Mouse (Mus musculus) liver, postnatal 0 days (tissue): Measurements from ENCODE around the gene Mrps12. TPM values are rescaled to one million over a fixed set of nuclear protein-coding genes. Genes with fewer than 3 reads are reported as not detected.

Experiments
- ATAC-seq: fragments of 200-750 bp; cut with Nextera tagmentation; 2 replicates; pipeline ENCODE4 v1.8.0; 2017; ENCODE audit warnings: mild to moderate bottlenecking, moderate library complexity
- DNase-seq: peaks from one replicate; pipeline ENCODE4 v3.0.0-alpha.2; 2016
- H3K27ac ChIP-seq: fragments of 300-500 bp; sonication (generic); 2 replicates; pipeline ENCODE4 v1.5.1; 2014; ENCODE audit warnings: antibody characterized with exemption, moderate library complexity, mild to moderate bottlenecking, low read depth
- H3K27me3 ChIP-seq: fragments of 300-500 bp; sonication (generic); 2 replicates; pipeline ENCODE4 v1.6.1; 2014; ENCODE audit warnings: low read length, control low read depth, mixed read lengths; ENCODE audit not compliant: insufficient read depth
- H3K36me3 ChIP-seq: fragments of 300-500 bp; sonication (generic); replicated peaks from 2 replicates; pipeline ENCODE4 v1.6.1; 2014; ENCODE audit warnings: mild to moderate bottlenecking, control low read depth, low read length, moderate library complexity, mixed read lengths; ENCODE audit not compliant: insufficient read depth
- H3K4me1 ChIP-seq: fragments of 300-500 bp; sonication (generic); 2 replicates; pipeline ENCODE4 v1.6.1; 2014; ENCODE audit warnings: antibody characterized with exemption, mild to moderate bottlenecking, control low read depth; ENCODE audit not compliant: insufficient read depth
- H3K4me2 ChIP-seq: fragments of 300-500 bp; sonication (generic); 2 replicates; pipeline ENCODE4 v1.6.1; 2014; ENCODE audit warnings: low read depth, mild to moderate bottlenecking, low read length, moderate library complexity, mixed read lengths
- H3K4me3 ChIP-seq: fragments of 300-500 bp; sonication (generic); 2 replicates; pipeline ENCODE4 v1.5.1; 2014; ENCODE audit warnings: low read depth, low read length
- H3K9ac ChIP-seq: fragments of 300-500 bp; sonication (generic); replicated peaks from 2 replicates; pipeline ENCODE4 v1.6.1; 2014; ENCODE audit warnings: mild to moderate bottlenecking, moderate library complexity
- H3K9me3 ChIP-seq: fragments of 300-500 bp; sonication (generic); 2 replicates; pipeline ENCODE4 v1.6.1; 2016; ENCODE audit warnings: mild to moderate bottlenecking, control low read depth, low read length, mixed read lengths
- CTCF ChIP-seq: sonication (generic); IDR thresholded peaks from 2 replicates; pipeline ENCODE4 v1.5.1; 2016; ENCODE audit warnings: antibody characterized with exemption, low read depth
- EP300 ChIP-seq: IDR thresholded peaks from 2 replicates; pipeline ENCODE4 v1.6.1; 2016; ENCODE audit warnings: antibody characterized with exemption, low read depth, mild to moderate bottlenecking
- WGBS: fragments of 180-500 bp; shearing (Covaris S2); extraction: QIAGEN DNeasy Blood & Tissue Kit; methylation state at CpG from one replicate; pipeline ENCODE4 v1.1.7; 2014; ENCODE audit not compliant: insufficient replicate concordance; 5-methylcytosine and 5-hydroxymethylcytosine counted together
- polyA plus RNA-seq: library from polyadenylated mRNA; unstranded; fragments of >200 nt; fragmentation: Nextera tagmentation; extraction: Ambion mirVana; gene quantifications from 2 replicates; pipeline ENCODE4 v1.2.1, GENCODE M21; 2015

Mrps12 gene
- 77.2 and 83.9 TPM in 2 replicates for polyA plus RNA-seq

- peak; percentile 97 for ATAC-seq
- Histone ChIP-seq H3K27ac (peak within 1 kb of the TSS; percentile 87), H3K36me3 (peaks cover 7% of the 10 kb centered on the region), H3K9me3 (no peaks in the 10 kb centered on the region), H3K4me3 (peak within 1 kb of the TSS; percentile 72), H3K4me2 (peak within 1 kb of the TSS; percentile 89), H3K9ac (peak within 1 kb of the TSS; percentile 90), H3K4me1 (peaks cover 16% of the 10 kb centered on the region), H3K27me3 (no peaks in the 10 kb centered on the region)
- peak; percentile 96 for DNase-seq
- TF ChIP-seq EP300 (no peak), CTCF (peak; percentile 97)
- under 1% methylated on average over 39 of the region's 39 CpGs for WGBS
Observed at GRCm38 (mm10) chr7:28741709-28742438, at the start of gene Mrps12, which contains the start of gene Sars2. Gene Mrps12, minus strand, starts transcription at chr7:28741820. Gene Sars2, plus strand, starts transcription at chr7:28741992.

DNA sequence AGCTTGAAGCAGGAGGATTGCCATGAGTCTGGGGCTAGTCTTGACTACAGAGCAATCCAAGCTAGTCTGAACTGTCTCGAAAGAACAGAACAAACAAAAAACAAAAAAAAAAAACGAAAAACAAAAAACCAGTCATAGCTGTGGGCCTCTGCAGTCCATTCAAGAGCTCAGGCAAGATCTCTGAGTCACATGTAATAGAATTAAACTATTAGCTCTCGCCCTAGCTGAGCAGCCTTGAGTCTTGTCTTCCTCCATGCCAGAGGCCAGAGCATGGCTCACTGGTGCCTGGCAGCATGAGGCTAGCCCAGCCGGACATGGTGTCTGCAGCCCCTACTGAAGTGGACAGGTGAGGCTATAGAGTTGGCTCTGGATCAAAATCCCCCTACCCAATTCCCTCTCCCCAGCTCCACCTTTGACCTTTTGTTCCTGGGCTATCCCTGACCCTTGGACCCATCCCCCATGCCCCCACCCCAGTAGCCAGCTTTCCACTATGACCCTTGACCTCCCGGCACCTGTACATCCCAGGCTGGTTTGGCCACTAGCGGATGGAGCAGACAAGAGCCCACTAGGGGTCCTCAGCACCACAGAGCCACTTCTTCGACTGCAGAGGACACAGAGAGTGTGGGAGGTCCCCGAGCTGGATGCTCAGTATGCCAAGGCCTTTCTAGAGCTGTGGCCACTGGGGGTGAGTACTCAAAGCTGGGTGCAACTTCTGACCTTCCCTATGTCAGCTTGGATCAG is 48.6 kb upstream of the Mrps12 start:
- DNase-seq: no peak
- Histone ChIP-seq H3K27me3 (no peaks in the 10 kb centered on the region), H3K4me2 (no peak overlapping the region), H3K4me3 (no peak overlapping the region), H3K9ac (no peak overlapping the region), H3K4me1 (peaks cover 15% of the 10 kb centered on the region), H3K27ac (no peak overlapping the region), H3K9me3 (no peaks in the 10 kb centered on the region), H3K36me3 (peaks cover 6% of the 10 kb centered on the region; the same call in 1 of the 2 replicates)
- ATAC-seq: no peak
- TF ChIP-seq EP300 (no peak), CTCF (peak; percentile 43)
- 64% methylated on average over 8 of the region's 8 CpGs for WGBS

GRCm38 (mm10) chr7:28789235-28789634 is 47.6 kb upstream of the Mrps12 start:
- Histone ChIP-seq H3K4me1 (peaks cover 15% of the 10 kb centered on the region), H3K4me2 (peak overlapping the region; percentile 30), H3K9ac (0 out of 2 replicates have a peak overlapping the region, but pooled peaks have one; percentile 21), H3K27me3 (no peaks in the 10 kb centered on the region), H3K36me3 (peaks cover 6% of the 10 kb centered on the region; the same call in 1 of the 2 replicates), H3K27ac (peak overlapping the region; percentile 39; the same call in 1 of the 2 replicates), H3K9me3 (no peaks in the 10 kb centered on the region), H3K4me3 (peak overlapping the region; percentile 36)
- no peak for TF ChIP-seq CTCF
- no peak for TF ChIP-seq EP300
- WGBS: 77% methylated on average over 3 of the region's 3 CpGs
- DNase-seq: no peak
- ATAC-seq: no peak

DNA sequence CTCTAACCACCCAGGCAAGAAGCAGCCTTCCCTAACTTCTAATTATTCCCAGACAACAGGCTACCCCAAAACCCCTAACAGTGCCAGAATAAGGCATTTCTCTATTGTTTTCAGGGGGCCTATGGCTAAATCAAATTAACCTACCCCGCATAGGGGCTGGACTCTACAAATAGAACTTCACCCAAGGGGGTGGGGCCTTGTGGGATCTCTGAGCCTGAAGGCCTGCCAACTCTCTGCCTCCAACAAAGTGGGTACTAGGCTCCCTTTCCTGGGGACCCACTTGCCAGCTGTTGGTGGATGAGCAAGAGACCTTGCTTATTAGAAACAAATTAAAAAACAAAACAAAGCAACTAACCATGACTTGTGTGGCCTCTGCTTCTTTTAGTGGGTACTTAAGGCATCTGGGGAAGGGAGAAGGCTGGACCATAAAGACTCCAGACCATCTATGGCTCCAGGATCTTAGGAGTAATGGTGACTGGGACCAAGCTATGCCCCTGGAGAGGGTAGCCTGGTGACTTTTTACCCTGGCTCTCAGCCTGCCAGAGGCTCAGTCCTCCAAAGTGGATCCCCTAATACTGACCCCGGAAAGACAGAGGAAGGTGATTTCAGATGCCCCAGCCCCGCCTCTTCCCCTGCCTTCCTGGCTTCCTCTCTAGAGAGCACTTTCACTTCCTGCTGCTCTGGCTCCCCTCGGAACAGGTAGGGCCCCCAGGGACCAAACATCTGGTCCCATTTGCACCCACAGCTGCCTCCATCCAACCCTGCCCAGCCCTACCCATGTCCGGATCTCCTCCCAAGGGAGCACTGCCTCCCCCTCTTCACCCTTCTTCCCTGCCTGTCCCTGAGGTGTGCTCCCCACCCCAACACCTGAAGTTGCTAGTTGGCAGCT is 46.9 kb upstream of the Mrps12 start, which contains the start of gene Rinl:
Gene Rinl (plus strand): TSS at position 663 of the 889 bp plus-strand sequence.
- Histone ChIP-seq H3K4me3 (peak within 1 kb of the TSS; percentile 36), H3K27me3 (no peaks in the 10 kb centered on the region), H3K36me3 (peaks cover 6% of the 10 kb centered on the region; the same call in 1 of the 2 replicates), H3K4me2 (peak within 1 kb of the TSS; percentile 30), H3K9me3 (no peaks in the 10 kb centered on the region), H3K9ac (0 out of 2 replicates have a peak within 1 kb of the TSS, but pooled peaks have one; percentile 21), H3K27ac (peak within 1 kb of the TSS; percentile 39; the same call in 1 of the 2 replicates), H3K4me1 (peaks cover 15% of the 10 kb centered on the region)
- DNase-seq (peak; percentile 47), ATAC-seq (peak; percentile 44; the same call in 1 of the 2 replicates)
- WGBS: 43% methylated on average over 5 of the region's 5 CpGs
- no peak for TF ChIP-seq EP300
- TF ChIP-seq CTCF: no peak

DNA sequence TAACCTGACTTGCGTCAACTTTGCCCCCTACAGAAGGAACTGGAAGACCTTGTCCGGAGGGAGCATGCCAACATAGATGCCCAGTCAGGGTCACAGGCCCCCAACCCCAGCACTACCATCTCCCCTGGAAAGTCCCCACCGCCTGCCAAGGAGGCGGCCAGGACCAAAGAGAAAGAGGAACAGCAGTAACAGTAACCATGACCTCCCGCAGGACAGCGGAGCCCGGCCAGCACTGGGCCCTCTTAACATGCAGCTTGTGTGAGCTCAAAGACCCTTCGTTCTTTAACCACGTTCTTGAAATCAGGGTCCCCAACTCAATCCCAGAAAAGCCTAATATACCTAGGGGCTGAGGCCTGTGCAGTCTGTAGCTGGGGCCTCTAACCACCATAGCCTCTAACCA is 46.3 kb upstream of the Mrps12 start:
- Histone ChIP-seq H3K4me1 (peaks cover 15% of the 10 kb centered on the region), H3K9ac (no peak overlapping the region), H3K4me3 (no peak overlapping the region), H3K4me2 (no peak overlapping the region), H3K27ac (no peak overlapping the region), H3K27me3 (no peaks in the 10 kb centered on the region), H3K36me3 (peaks cover 9% of the 10 kb centered on the region), H3K9me3 (no peaks in the 10 kb centered on the region)
- no peak for ATAC-seq
- TF ChIP-seq CTCF: no peak
- TF ChIP-seq EP300: no peak
- 86% methylated on average over 9 of the region's 9 CpGs for WGBS
- no peak for DNase-seq
